Mouse (Mus musculus) retina, embryonic 14.5 days (tissue): Measurements from ENCODE around the gene Mbl2.
A peak's percentile ranks its signal among the peaks of the same experiment; 100 is the strongest.
"Not testable (repeated sequence)": the region's sequence is repeated elsewhere in the genome, so short reads cannot be mapped to it uniquely, and the experiment has no call there.

Experiments used
- DNase-seq: peaks from one replicate; pipeline ENCODE4 v3.0.0-alpha.2; 2015; ENCODE audit warnings: low spot score

The Mbl2 gene

GRCm38 (mm10) chr19:30232691-30233090 lies at the start of gene Mbl2:
TSS of gene Mbl2 (plus strand) at chr19:30232942.
- DNase-seq, result no peak

- no peak for DNase-seq
These were observed 47.2 kb upstream of the Mbl2 start for GRCm38 (mm10) chr19:30185536-30185935.

GRCm38 (mm10) chr19:30187232-30187631 lies 45.5 kb upstream of the Mbl2 start:
- no peak for DNase-seq

GRCm38 (mm10) chr19:30194999-30195398 lies 37.7 kb upstream of the Mbl2 start:
- DNase-seq, result no peak

- DNase-seq, result no peak
These were observed 30.6 kb upstream of the Mbl2 start for GRCm38 (mm10) chr19:30202177-30202576.

GRCm38 (mm10) chr19:30205159-30205816 lies 27.5 kb upstream of the Mbl2 start:
- DNase-seq, result peak; percentile 88

- no peak for DNase-seq
These were observed 26.9 kb upstream of the Mbl2 start for GRCm38 (mm10) chr19:30205874-30206273.

GRCm38 (mm10) chr19:30206981-30207380 lies 25.8 kb upstream of the Mbl2 start:
- DNase-seq, result no peak

- DNase-seq, result not testable (repeated sequence)
These were observed 23.7 kb upstream of the Mbl2 start for GRCm38 (mm10) chr19:30209006-30209405.

- no peak for DNase-seq
These were observed 18.7 kb upstream of the Mbl2 start for GRCm38 (mm10) chr19:30214026-30214425.

GRCm38 (mm10) chr19:30215736-30216135 lies 17.0 kb upstream of the Mbl2 start:
- DNase-seq, result not testable (repeated sequence)

GRCm38 (mm10) chr19:30216186-30216585 lies 16.6 kb upstream of the Mbl2 start:
- no peak for DNase-seq

- DNase-seq, result peak; percentile 81
These were observed 15.4 kb upstream of the Mbl2 start for GRCm38 (mm10) chr19:30217335-30217734.

- not testable (repeated sequence) for DNase-seq
These were observed 10.1 kb upstream of the Mbl2 start for GRCm38 (mm10) chr19:30222593-30222992.

GRCm38 (mm10) chr19:30229477-30229876 lies 3.3 kb upstream of the Mbl2 start:
- DNase-seq, result no peak

GRCm38 (mm10) chr19:30234416-30234815 lies 1.7 kb downstream of the Mbl2 start:
- DNase-seq, result no peak

- DNase-seq, result peak; percentile 77
These were observed 14.6 kb downstream of the Mbl2 start for GRCm38 (mm10) chr19:30247359-30247758.

GRCm38 (mm10) chr19:30248822-30249221 lies 16.1 kb downstream of the Mbl2 start:
- DNase-seq, result peak; percentile 88

- DNase-seq, result no peak
These were observed 19.5 kb downstream of the Mbl2 start for GRCm38 (mm10) chr19:30252253-30252652.

GRCm38 (mm10) chr19:30256339-30256738 lies 23.6 kb downstream of the Mbl2 start:
- DNase-seq, result peak; percentile 35

GRCm38 (mm10) chr19:30281125-30281524 lies 48.4 kb downstream of the Mbl2 start:
- no peak for DNase-seq

GRCm38 (mm10) chr19:30287899-30288490 lies 55.3 kb downstream of the Mbl2 start:
- no peak for DNase-seq
